Mouse (Mus musculus) hindbrain, embryonic 14.5 days (tissue): ENCODE data around the gene Krt75. TPM values are rescaled to one million over a fixed set of nuclear protein-coding genes. Genes with fewer than 3 reads are reported as not detected.
A peak's percentile ranks its signal among the peaks of the same experiment; 100 is the strongest.

Experiments
- ATAC-seq: fragments of 200-750 bp; cut with Nextera tagmentation; 2 replicates; pipeline ENCODE4 v1.8.0; 2017; ENCODE audit warnings: moderate number of reproducible peaks, mild to moderate bottlenecking, moderate TSS enrichment, moderate library complexity; ENCODE audit not compliant: low FRiP score
- DNase-seq: peaks from one replicate; pipeline ENCODE4 v3.0.0-alpha.2; 2015; ENCODE audit warnings: low spot score
- H3K27ac ChIP-seq: fragments of 300-500 bp; sonication (generic); 2 replicates; pipeline ENCODE4 v1.5.1; 2014; ENCODE audit warnings: mild to moderate bottlenecking, moderate library complexity
- H3K27me3 ChIP-seq: fragments of 300-500 bp; sonication (generic); 2 replicates; pipeline ENCODE4 v1.6.1; 2014; ENCODE audit warnings: mild to moderate bottlenecking, low read length, mixed read lengths; ENCODE audit not compliant: control insufficient read depth, insufficient read depth
- H3K36me3 ChIP-seq: fragments of 300-500 bp; sonication (generic); replicated peaks from 2 replicates; pipeline ENCODE4 v1.6.1; 2014; ENCODE audit not compliant: control insufficient read depth, insufficient read depth
- H3K4me1 ChIP-seq: fragments of 300-500 bp; sonication (generic); replicated peaks from 2 replicates; pipeline ENCODE4 v1.6.1; 2014; ENCODE audit warnings: antibody characterized with exemption, low read length, mixed read lengths; ENCODE audit not compliant: control insufficient read depth, insufficient read depth
- H3K4me2 ChIP-seq: fragments of 300-500 bp; sonication (generic); replicated peaks from 2 replicates; pipeline ENCODE4 v1.6.1; 2014; ENCODE audit warnings: mild to moderate bottlenecking, moderate library complexity
- H3K4me3 ChIP-seq: fragments of 300-500 bp; sonication (generic); replicated peaks from 2 replicates; pipeline ENCODE4 v1.5.1; 2014; ENCODE audit warnings: mild to moderate bottlenecking, low read length
- H3K9ac ChIP-seq: fragments of 300-500 bp; sonication (generic); 2 replicates; pipeline ENCODE4 v1.6.1; 2014
- H3K9me3 ChIP-seq: fragments of 300-500 bp; sonication (generic); 2 replicates; pipeline ENCODE4 v1.6.1; 2016; ENCODE audit warnings: low read length; ENCODE audit not compliant: control insufficient read depth
- WGBS: fragments of 180-500 bp; shearing (Covaris S2); extraction: QIAGEN DNeasy Blood & Tissue Kit; methylation state at CpG from one replicate; pipeline ENCODE4 v1.1.7; 2014; 5-methylcytosine and 5-hydroxymethylcytosine counted together
- polyA plus RNA-seq: library from polyadenylated mRNA; unstranded; fragments of >200 nt; fragmentation: Nextera tagmentation; extraction: Ambion mirVana; gene quantifications from 2 replicates; pipeline ENCODE4 v1.2.1, GENCODE M21; 2014

The Krt75 gene
- polyA plus RNA-seq, 1 experiment from 2014 or later, result 0.15 TPM

DNA sequence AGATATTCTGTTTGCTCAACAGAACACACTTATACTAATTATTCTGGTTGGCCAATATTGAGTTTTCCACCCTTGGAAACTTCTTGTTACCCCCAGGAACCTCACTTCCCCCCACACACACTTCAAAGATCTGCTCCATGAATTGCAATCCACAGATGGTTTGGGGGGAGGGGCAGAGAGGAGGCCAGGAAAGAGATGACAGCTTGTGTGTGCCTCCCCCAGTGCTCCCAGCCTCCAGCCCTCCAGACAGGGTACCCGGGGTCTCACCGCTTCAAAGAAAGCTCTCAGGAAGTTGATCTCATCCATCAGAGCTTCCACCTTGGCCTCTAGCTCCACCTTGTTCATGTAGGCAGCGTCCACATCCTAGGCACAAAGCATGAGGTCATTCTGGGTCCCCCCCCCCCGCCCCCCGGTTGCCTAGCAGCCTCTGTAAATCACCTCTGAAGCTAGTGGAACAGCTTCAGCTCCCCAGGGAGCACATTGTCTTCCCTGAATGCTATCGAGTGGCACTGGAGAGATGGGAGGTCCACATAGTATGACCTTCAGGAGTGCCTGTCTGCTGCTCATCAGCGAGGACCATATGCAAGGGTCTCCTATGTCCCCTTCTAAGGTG lies 15.6 kb downstream of the Krt75 start:
- 10% methylated on average over 7 of the region's 7 CpGs for WGBS
- H3K9ac ChIP-seq, result no peak overlapping the region
- no peaks in the 10 kb centered on the region for H3K9me3 ChIP-seq
- H3K27me3 ChIP-seq, result no peaks in the 10 kb centered on the region
- H3K36me3 ChIP-seq, result no peaks in the 10 kb centered on the region
- H3K27ac ChIP-seq, result no peak overlapping the region
- no peak for DNase-seq
- no peak overlapping the region for H3K4me2 ChIP-seq
- no peak overlapping the region for H3K4me3 ChIP-seq
- no peak for ATAC-seq
- H3K4me1 ChIP-seq, result 0 out of 2 replicates have a peak, but pooled peaks cover under 1% of the 10 kb centered on the region

DNA sequence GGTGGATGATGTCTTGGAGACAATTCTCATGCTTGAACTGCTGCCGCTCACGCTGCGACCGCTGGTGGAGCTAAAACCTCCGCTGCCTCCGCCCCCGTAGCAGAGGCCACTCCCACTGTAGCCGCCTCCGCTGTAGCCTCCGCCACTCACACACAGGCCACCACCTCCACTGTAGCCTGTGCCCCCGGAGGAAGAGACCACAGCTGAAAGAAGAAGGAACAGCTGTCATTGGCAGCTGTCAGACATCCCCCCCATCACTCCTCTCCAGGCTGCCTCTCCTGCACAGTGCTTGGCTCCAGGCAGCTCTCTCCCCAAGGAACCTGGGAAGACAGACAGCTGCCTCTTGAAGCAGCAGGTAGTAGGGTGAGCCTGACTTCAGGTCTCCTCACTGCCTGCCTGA lies 20.5 kb downstream of the Krt75 start:
- Histone ChIP-seq H3K4me2 (peak overlapping the region; percentile 35), H3K36me3 (no peaks in the 10 kb centered on the region), H3K27me3 (no peaks in the 10 kb centered on the region), H3K4me3 (no peak overlapping the region), H3K27ac (no peak overlapping the region), H3K9me3 (no peaks in the 10 kb centered on the region), H3K9ac (no peak overlapping the region), H3K4me1 (0 out of 2 replicates have a peak, but pooled peaks cover 6% of the 10 kb centered on the region)
- 2% methylated on average over 10 of the region's 11 CpGs for WGBS
- no peak for ATAC-seq
- peak; percentile 36 for DNase-seq

DNA sequence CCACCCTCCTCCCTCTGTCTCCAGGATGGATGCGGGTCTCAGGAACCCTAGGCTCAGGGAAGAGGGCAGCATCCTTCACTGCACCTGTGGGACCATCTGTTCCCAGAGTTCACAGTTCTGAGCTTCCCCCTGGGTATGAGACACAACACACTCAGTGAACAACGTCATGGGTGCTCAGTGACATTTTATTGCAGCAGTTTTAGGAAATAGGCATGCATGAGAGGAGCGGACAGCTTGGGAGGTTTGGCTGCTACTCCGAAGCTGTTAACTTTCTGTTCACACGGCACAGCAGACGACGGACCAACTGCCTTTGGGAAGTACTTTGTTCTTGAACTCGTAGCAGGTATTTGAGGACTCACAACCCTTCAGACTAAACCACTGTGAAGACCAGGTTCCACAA lies 21.5 kb downstream of the Krt75 start:
- DNase-seq, result no peak
- Histone ChIP-seq H3K27ac (no peak overlapping the region), H3K4me1 (0 out of 2 replicates have a peak, but pooled peaks cover 6% of the 10 kb centered on the region), H3K36me3 (no peaks in the 10 kb centered on the region), H3K27me3 (no peaks in the 10 kb centered on the region), H3K9ac (no peak overlapping the region), H3K4me2 (no peak overlapping the region), H3K4me3 (no peak overlapping the region), H3K9me3 (no peaks in the 10 kb centered on the region)
- ATAC-seq, result no peak
- 82% methylated on average over 8 of the region's 8 CpGs for WGBS

DNA sequence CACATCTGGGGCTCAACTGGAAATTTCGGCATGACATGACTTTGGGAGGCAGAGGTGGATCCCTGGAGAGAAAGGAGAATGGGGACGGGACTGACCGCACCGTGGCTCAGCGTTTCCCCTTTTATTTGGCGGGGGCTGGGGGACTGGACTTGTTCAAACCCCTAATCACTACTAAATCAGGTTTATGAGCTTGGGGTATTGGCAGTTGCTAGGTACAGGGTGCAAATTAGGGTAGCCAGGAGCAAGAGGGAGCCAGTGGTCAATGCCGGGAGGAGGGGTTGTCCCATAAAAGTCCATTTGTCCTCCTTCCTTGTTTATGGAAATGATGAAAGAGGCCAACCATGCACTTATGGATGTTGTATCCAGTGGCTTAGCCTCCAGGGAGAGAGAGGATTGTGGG lies 23.1 kb downstream of the Krt75 start, which contains the start of gene Krt82:
Krt82 (minus strand) TSS at position 101 of the 400 bp plus-strand sequence.
- ATAC-seq (no peak), DNase-seq (no peak)
- Histone ChIP-seq H3K4me3 (no peak within 1 kb of the TSS), H3K4me1 (0 out of 2 replicates have a peak, but pooled peaks cover 6% of the 10 kb centered on the region), H3K9ac (no peak within 1 kb of the TSS), H3K27me3 (no peaks in the 10 kb centered on the region), H3K9me3 (no peaks in the 10 kb centered on the region), H3K27ac (no peak within 1 kb of the TSS), H3K36me3 (no peaks in the 10 kb centered on the region), H3K4me2 (no peak within 1 kb of the TSS)
- 83% methylated on average over 7 of the region's 7 CpGs for WGBS

DNA sequence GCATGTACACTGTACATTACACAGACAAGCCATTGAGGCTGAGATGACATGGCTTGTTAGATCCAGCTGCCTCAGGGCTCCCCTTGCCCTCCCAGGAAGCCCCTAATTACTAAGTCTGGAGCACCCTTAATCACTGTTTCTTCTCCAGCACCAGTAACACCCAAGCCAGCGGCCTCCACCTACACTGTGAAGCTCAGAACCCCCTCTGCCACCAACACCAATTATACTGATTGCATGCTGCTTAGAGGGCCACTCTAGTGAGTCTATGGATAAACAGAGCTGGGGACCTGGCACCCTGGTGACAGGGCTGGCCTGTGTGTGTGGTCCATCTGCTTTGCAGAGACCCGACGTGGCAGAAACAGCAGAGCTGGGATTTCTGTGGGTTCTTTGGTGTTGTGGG lies 29.2 kb downstream of the Krt75 start:
- no peak overlapping the region for H3K9ac ChIP-seq
- no peak for DNase-seq
- no peaks in the 10 kb centered on the region for H3K36me3 ChIP-seq
- H3K4me1 ChIP-seq, result no peaks in the 10 kb centered on the region
- H3K27me3 ChIP-seq, result no peaks in the 10 kb centered on the region
- no peak overlapping the region for H3K4me2 ChIP-seq
- no peaks in the 10 kb centered on the region for H3K9me3 ChIP-seq
- no peak overlapping the region for H3K4me3 ChIP-seq
- no peak overlapping the region for H3K27ac ChIP-seq
- ATAC-seq, result no peak
- 58% methylated on average over 3 of the region's 3 CpGs for WGBS

DNA sequence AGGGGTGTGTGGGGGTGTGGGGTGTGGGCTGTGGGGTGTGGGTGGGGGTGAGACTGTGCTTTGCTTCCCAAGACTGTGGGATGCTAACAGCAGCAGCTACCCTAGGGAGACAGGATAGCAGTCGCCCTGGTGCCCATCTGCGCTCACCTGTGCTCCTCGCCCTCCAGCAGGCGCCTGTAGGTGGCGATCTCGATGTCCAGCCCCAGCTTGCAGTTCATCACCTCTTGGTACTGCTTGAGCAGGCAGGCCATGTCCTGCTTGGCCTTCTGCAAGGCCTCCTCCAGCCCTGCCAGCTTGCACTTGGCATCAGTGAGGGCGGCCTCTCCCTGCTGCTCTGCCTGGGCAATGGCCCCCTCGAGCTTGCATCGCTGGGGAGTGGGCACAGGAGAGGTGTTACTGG lies 31.2 kb downstream of the Krt75 start:
- Histone ChIP-seq H3K27me3 (no peaks in the 10 kb centered on the region), H3K4me3 (no peak overlapping the region), H3K4me2 (no peak overlapping the region), H3K36me3 (no peaks in the 10 kb centered on the region), H3K27ac (no peak overlapping the region), H3K9me3 (no peaks in the 10 kb centered on the region), H3K9ac (no peak overlapping the region), H3K4me1 (no peaks in the 10 kb centered on the region)
- 63% methylated on average over 9 of the region's 9 CpGs for WGBS
- ATAC-seq, result no peak
- no peak for DNase-seq

DNA sequence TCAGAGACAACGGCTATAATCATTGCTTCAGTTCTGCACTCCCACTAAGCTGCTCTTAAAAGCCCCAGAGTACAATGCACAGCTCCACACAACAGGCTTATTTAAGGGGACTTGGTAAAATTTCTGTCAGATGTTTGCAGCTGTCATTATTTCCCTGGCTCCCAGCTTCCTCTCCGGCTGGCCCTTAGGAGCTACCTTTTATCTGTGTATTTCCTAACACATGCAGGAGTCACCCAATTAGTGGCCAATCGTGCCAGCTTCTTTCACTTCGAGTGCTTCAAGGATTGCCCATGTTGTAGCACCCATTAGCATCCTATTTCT lies 35.2 kb downstream of the Krt75 start:
- 77% methylated on average over 4 of the region's 4 CpGs for WGBS
- no peak for ATAC-seq
- no peak overlapping the region for H3K4me3 ChIP-seq

DNA sequence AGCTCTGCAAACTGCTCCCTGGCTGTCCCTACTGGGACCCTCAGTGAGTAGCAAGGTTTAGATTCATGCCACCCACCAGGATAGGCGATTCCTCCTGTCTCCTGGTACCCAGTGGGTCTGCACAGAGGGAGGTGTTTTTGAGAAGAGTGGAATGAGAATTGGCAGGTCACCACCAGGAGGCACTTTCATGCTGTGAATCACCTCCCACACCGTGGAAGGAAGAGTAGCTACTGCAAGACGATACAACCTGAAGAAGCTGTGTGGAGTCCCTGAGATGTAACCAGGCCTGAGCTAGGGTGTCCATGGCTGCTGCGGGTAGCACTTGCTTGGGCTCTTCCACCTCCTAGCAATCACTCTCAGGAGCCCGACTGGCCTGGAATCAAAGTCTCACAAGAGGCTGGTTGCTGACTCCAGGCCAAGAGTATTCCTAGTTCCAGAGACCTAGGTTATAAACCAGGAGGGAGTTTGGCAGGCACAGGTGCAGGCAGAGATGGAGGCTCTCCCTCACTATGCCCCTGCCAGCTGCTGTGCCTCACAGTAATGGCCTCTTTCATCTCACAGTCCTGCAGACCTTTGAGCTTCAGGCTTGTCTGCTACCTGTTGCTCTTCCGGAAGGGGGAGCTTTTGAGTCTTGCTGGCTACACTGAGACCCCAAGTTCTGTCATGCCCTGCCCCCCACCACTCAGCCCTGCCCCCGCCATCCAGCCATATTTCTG lies 35.7 kb downstream of the Krt75 start:
- WGBS, result 42% methylated on average over 7 of the region's 7 CpGs
- no peaks in the 10 kb centered on the region for H3K9me3 ChIP-seq
- H3K4me2 ChIP-seq, result no peak overlapping the region
- DNase-seq, result no peak
- no peaks in the 10 kb centered on the region for H3K4me1 ChIP-seq
- no peaks in the 10 kb centered on the region for H3K27me3 ChIP-seq
- H3K36me3 ChIP-seq, result no peaks in the 10 kb centered on the region
- ATAC-seq, result no peak
- H3K9ac ChIP-seq, result no peak overlapping the region
- H3K4me3 ChIP-seq, result no peak overlapping the region
- no peak overlapping the region for H3K27ac ChIP-seq

More for the DNA sequence above, 35.2 kb downstream of the Krt75 start:
- Histone ChIP-seq H3K27ac (no peak overlapping the region), H3K4me1 (no peaks in the 10 kb centered on the region), H3K4me2 (no peak overlapping the region), H3K9me3 (no peaks in the 10 kb centered on the region), H3K9ac (no peak overlapping the region), H3K27me3 (no peaks in the 10 kb centered on the region), H3K36me3 (no peaks in the 10 kb centered on the region)
- no peak for DNase-seq

DNA sequence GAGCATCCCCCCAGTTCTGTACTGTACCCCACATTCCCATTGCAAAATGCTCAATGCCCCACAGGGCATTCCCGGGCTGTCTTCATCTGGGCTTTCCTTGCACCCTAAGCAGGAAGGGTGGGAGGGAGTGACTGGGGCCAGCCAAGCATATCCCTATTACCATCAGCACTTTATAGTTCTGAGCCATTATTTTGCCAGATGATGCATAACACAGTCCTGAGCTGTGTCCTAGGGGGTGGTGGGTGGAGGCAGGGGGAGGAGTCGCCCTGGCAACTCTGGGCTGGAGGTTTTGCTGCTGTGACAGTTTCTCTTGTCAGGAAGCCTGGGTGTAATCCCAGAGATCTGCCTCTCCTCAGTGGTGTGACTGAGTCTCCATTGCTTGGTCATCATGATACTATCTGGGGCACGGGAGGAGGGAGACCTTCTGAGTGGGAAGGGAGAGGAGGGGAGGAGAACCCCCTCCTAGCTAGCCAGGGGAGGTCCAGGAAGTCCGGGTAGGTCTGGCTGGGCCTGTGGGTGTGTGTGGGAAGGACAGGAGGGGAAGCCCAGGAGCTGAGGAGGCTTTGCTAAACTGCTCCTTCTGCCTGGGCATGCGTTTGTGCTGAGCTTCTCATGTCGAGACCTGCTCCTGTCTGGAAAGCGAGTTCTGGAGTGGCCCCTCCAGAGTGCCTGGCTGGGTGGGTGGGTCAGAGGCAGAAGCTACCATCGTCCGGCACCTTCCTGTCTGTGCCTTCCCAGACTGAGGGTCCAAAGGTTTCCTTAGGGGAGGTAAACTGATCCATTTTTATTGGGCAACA lies 37.5 kb downstream of the Krt75 start:
- Histone ChIP-seq H3K27ac (no peak overlapping the region), H3K9ac (no peak overlapping the region), H3K4me2 (no peak overlapping the region), H3K9me3 (no peaks in the 10 kb centered on the region), H3K4me1 (no peaks in the 10 kb centered on the region), H3K4me3 (no peak overlapping the region), H3K27me3 (no peaks in the 10 kb centered on the region), H3K36me3 (no peaks in the 10 kb centered on the region)
- 58% methylated on average over 9 of the region's 9 CpGs for WGBS
- DNase-seq (no peak), ATAC-seq (no peak)
